Mouse (Mus musculus) Patski (cell line): Measurements from ENCODE around the gene Echs1. TPM values are rescaled to one million over a fixed set of nuclear protein-coding genes. Genes with fewer than 3 reads are reported as not detected.
"Not testable (repeated sequence)": the region's sequence is repeated elsewhere in the genome, so short reads cannot be mapped to it uniquely, and the experiment has no call there.

ENCODE experiments used
- ATAC-seq: fragments of 100-300 bp; one replicate; pipeline ENCODE4 v1.8.0; 2021
- CTCF ChIA-PET: fragments of 350-600 bp; sonication (Branson Sonifier 250); formaldehyde crosslinking; loops from one replicate; lab custom pipeline; 2022; ENCODE audit warnings: inconsistent platforms; lab: Charles Lee
- POLR2A ChIA-PET: fragments of 350-600 bp; sonication (Branson Sonifier 250); formaldehyde crosslinking; loops from one replicate; lab custom pipeline; 2022; ENCODE audit warnings: antibody characterized with exemption, inconsistent platforms; lab: Charles Lee
- DNase-seq: peaks from one replicate; pipeline ENCODE4 v3.0.0-alpha.2; 2011; ENCODE audit warnings: low read depth, low spot score
- H3K27me3 ChIP-seq: fragments of 371-371 bp; one replicate; pipeline ENCODE4 v1.5.1; 2021
- CTCF ChIP-seq: fragments of 100-300 bp; IDR thresholded peaks from one replicate; pipeline ENCODE4 v1.5.1; 2021
- in situ Hi-C: fragments of 300-500 bp; cut with MboI; formaldehyde crosslinking; loops from 3 replicates; pipeline ENCODE4 v1.11.1; 2018; ENCODE audit warnings: low pct_unique_long_range_greater_than_20kb, mixed read lengths
- polyA plus RNA-seq: library from polyadenylated mRNA; unstranded; gene quantifications from one replicate; pipeline ENCODE4 v1.2.3, GENCODE M21; 2021

The Echs1 gene
- polyA plus RNA-seq, 1 experiment from 2014 or later, result 170 TPM

DNA sequence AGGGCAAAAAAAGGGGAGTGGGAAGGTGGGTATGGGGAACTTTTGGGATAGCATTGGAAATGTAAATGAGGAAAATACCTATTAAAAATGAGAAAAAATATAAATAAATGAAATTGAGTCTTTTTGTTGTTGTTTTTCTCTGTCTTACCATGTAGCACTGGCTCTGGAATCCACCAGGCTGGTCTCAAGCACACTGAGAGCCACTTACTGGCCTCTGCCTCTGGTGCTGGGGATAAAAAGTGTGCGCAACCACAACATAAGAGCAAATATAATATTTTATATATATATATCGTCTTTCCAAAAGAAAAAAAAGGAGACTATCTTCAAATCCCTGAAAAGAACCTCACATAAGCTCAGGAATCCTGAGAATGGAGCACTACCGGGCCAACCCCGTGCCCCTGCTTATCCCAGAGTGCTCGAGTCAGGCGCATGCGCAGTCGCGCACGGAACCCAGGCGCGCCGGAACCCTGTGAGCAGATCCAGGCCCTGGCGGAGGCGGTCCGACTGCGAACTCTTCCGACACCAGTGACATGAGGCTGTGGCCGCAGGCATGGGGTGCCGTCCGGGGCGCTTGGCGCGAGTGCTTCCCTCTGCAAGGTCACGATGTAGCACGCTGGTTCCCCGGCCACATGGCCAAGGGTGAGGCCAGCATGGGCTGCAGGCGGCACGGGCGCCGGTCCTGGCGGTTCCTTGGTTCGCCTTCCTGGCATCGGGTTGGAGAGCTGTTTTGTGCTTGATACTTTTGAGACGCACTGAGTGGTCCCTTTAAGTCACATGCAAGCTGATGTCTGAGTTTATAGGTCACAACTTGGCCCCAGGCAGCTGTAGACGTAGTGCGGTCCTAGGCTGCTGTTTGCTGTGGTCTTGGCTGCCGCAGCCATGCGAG lies 21.1 kb upstream of the Echs1 start, which contains the start of gene Mtg1:
Mtg1 (plus strand) TSS at position 430 of the 886 bp plus-strand sequence.
- CTCF ChIA-PET, result interaction anchor here (0.6 to 0.9 kb wide), 2 partner anchors 13 to 21 kb away, joined by 3 read pairs; partner anchors contain the start of gene Echs1
- no peaks in the 10 kb centered on the region for H3K27me3 ChIP-seq
- no peak for TF ChIP-seq CTCF
- POLR2A ChIA-PET, result interaction anchor here (0.8 to 1.5 kb wide), 4 partner anchors 21 to 174 kb away, joined by 3 to 8 read pairs (median 4); partner anchors contain the start of genes Echs1 and Fuom
- ATAC-seq (peak; percentile 90), DNase-seq (no peak)
- in situ Hi-C loops, result no loop called here

DNA sequence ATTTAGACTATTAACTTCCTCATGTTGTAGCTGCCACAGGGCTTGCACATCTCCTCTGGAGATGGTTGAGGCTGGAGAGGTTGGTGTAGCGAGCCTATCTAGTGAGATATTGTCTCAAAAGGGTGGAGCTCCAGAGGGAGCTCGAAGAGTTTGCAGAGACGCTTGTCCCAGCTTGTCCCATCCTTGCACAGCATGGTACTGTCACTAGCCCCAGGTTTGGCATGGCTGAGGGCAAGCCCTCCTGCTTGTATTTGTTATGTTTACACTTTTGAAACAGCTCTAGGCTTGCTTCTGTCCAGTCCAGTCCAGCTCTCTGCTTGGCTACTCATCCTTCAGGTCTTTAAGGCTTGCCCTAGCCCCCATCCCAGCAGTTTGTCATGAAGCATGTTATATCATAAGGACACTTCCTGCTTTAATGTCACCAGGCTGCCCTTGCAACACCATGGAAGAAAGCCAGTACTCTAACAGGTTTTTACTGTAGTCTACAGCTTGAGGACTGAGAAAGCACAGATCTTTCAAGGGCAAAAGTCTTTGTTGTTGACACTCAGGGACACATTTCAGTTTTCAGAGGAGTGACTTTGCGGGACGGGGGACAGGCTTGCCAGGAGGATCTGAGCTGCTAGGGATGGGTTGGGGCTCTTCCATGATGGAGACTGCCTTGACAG lies 19.0 kb upstream of the Echs1 start:
- in situ Hi-C loops, result no loop called here
- no peaks in the 10 kb centered on the region for H3K27me3 ChIP-seq
- DNase-seq (no peak), ATAC-seq (no peak)
- CTCF ChIA-PET, result no interaction called here
- no peak for TF ChIP-seq CTCF
- POLR2A ChIA-PET, result interaction anchor here (0.6 kb wide), 1 partner anchor 20 kb away, joined by 4 read pairs; the partner anchor contains the start of gene Sprn

DNA sequence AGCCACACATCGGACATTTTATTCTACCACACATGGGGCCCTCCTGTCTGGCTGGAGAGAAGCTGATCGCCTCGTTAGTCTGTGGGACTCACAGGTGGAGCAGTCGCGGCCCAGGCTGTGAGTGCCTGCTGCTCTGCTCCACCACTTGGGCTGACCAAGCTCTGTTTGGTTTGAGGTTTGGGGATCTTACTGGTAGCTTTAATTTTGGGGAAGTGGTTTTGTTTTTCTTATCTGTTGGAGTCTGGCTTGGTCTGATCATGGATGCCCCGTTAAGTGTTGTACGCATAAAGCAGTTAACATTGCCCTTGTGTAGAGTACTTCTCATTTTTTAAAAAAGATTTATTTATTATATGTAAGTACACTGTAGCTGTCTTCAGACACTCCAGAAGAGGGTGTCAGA lies 17.8 kb upstream of the Echs1 start:
- ATAC-seq, in situ Hi-C loops, CTCF ChIA-PET, H3K27me3 ChIP-seq, DNase-seq, POLR2A ChIA-PET: not testable (repeated sequence)

DNA sequence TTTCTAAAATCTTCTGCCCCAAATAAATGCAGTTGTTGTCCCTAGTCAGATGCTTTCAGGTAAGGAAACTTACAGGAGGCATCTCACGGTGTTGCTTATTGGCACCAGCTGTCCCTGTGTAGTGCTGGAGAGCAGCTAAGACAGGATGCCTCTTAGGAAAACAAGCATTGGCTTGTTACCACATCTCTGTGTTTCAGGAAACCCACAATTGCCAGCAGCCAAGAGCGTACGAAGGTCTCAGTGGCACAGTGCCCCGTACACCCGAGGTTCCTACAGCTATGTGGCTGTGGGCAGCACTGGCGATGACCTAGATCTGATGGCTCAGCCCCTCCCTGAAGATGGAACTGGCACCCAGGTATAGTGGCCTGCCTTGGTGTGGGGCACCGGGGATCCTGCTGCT lies 15.9 kb upstream of the Echs1 start:
- CTCF ChIA-PET, ATAC-seq, in situ Hi-C loops, H3K27me3 ChIP-seq, DNase-seq: not testable (repeated sequence)
- POLR2A ChIA-PET, result interaction anchor here (0.6 kb wide), 2 partner anchors 158 to 807 kb away, joined by 3 read pairs; no protein-coding TSS in a partner anchor

DNA sequence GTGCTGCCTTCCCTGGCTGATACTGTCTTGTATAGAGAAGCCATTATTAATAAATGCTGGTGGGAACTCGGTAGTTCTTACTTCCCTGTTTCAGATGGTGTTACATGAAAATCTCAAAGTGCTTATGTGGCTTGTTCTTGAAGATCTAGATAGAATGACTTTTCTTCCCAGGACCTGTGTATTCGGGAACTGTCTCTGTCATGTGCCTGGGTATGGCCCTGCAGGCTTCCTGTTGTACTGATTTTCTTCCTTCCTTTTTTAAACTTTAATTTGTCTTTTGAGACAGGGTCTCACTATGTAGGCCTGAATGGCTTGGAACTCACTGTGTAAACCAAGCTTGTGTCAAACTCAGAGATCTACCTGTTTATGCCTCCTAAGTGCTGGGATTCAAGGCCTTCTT lies 11.6 kb upstream of the Echs1 start:
- in situ Hi-C loops, result no loop called here
- H3K27me3 ChIP-seq, result no peaks in the 10 kb centered on the region
- TF ChIP-seq CTCF, result no peak
- ATAC-seq (no peak), DNase-seq (no peak)
- ChIA-PET CTCF (no interaction called here), POLR2A (interaction anchor here (0.7 kb wide), 1 partner anchor 60 kb away, joined by 3 read pairs; no protein-coding TSS in a partner anchor)

DNA sequence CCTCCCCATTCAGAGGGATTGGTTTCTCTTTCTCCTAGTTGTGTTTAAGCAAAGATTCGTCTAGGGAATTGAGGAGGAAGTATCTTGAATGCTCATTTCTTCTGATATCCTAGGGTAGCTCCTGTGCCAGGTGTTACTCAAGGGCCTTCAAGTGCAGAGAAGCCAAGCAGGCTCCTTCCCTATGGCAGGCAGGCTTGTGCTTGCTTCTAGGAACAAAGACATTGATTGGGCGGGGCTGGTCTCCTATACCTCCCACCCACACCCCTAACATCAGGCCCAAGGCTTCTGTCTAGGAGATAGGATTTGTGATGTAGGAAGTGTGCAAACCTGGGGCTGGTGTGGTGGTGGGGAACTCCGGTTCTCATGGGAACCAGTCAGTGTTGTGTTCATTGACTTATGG lies 10.7 kb upstream of the Echs1 start:
- no peaks in the 10 kb centered on the region for H3K27me3 ChIP-seq
- ChIA-PET CTCF (no interaction called here), POLR2A (no interaction called here)
- no peak for DNase-seq
- in situ Hi-C loops, result no loop called here
- ATAC-seq, result no peak
- TF ChIP-seq CTCF, result no peak

DNA sequence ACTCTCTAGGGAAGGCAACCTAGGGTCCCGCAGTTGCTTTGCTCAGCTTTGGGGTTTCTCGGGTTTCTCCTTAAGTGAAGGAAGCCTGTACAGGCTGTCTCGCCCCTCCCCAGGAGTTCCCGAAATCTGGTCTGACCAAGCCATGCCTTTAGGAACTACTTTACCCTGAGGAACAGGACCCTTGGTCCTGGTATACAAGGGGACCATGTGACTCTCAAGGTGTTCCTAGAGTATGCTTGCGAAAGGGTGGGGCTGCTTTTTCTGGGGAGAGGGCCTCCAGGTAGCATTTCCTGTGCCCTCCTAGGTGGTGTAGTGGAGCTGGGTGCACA lies 9.7 kb upstream of the Echs1 start:
- ChIA-PET CTCF (no interaction called here), POLR2A (interaction anchor here (0.8 to 1.9 kb wide), 2 partner anchors 10 to 13 kb away, joined by 3 to 12 read pairs; partner anchors contain the start of genes Echs1 and Paox)
- DNase-seq (no peak), ATAC-seq (peak; percentile 2)
- H3K27me3 ChIP-seq, result no peaks in the 10 kb centered on the region
- in situ Hi-C loops, result no loop called here
- TF ChIP-seq CTCF, result no peak

DNA sequence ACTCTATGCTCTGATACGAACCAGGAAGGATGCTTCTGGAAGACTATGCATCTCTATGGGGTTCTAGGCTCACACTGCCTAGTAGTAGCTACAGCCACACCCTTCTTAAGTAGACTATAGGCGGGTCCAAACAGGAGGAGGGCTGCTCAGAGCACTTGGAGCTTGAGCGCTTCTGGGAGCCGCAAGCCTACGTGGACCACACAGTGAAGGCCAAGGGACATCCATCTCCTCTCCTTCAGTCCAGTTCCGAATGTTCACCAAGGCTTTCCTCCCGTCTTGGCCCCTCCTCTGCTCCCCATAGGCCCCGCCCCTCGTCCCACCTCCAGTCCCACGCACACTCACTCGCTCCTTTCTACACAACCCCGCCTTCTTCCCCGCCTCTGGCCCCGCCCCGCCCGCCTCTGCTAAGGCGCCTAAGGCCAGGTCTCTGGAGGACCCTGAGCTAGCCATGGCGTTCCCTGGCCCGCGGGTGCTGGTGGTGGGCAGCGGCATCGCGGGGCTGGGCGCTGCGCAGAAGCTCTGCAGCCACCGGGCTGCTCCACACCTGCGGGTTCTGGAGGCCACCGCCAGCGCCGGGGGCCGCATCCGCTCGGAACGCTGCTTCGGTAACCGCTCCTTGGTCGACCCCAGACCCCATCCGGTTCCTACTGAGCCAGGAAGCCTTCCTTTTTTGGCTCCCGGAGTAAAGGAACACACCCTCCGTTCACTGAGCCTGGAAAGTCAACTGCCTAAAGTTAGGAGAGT lies 9.2 kb upstream of the Echs1 start:
- ChIA-PET POLR2A (interaction anchor here (0.6 to 1.9 kb wide), 5 partner anchors 9 to 670 kb away, joined by 3 to 16 read pairs (median 4); partner anchors contain the start of genes Echs1 and Paox), CTCF (no interaction called here)
- peak; percentile 94 for ATAC-seq
- H3K27me3 ChIP-seq, result no peaks in the 10 kb centered on the region
- in situ Hi-C loops, result no loop called here
- no peak for DNase-seq
- no peak for TF ChIP-seq CTCF

DNA sequence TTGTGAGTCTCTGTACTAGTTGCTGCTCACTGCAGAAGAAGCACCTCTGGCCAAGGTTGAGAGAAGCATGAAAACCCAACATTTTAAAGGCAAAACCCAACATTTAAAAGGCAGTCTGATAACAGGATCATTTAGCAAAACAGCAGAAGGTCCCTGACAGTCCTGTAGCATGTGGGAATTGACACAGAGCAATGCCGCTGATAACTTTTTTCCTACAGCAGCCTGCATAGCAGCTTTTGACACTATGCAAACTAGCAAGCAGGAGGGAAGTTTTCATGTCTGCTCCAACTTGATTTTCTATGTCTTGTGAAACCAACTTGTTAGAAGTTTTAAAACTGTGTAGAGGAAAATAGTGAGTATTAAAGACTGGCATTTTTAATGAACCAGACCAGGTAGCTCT lies 8.1 kb upstream of the Echs1 start:
- no peaks in the 10 kb centered on the region for H3K27me3 ChIP-seq
- TF ChIP-seq CTCF, result no peak
- in situ Hi-C loops, result loop anchor here (25.0 kb wide), 1 partner anchor 1038 kb away; the partner anchor contains the start of gene Rnh1
- no peak for ATAC-seq
- CTCF ChIA-PET, result interaction anchor here (0.6 to 2.7 kb wide), 2 partner anchors 13 to 19 kb away, joined by 3 to 7 read pairs; partner anchors contain the start of gene Mtg1
- POLR2A ChIA-PET, result interaction anchor here (1.9 kb wide), 1 partner anchor 8 kb away, joined by 12 read pairs; the partner anchor contains the start of genes Echs1 and Paox
- DNase-seq, result no peak

DNA sequence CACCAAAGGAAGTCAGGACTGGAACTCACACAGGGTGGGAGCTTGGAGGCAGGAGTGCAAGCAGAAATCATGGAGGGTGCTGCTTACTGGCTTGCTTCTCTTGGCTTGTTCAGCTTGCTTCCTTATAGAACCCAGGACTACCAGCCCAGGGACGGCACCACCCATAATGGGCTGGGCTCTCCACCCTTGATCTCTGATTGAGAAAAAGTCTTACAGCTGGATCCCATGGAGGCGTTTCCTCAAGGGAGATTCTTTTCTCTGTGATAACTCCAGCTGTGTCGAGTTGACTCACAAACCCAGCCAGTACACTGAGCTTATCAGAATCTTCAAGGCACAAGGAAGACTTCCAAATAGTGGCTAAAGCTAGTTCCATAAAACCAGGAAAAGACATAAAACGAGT lies 6.5 kb upstream of the Echs1 start:
- in situ Hi-C loops, result loop anchor here (25.0 kb wide), 1 partner anchor 1040 kb away; the partner anchor contains the start of gene Rnh1
- TF ChIP-seq CTCF, result no peak
- ChIA-PET POLR2A (no interaction called here), CTCF (interaction anchor here (2.7 kb wide), 1 partner anchor 17 kb away, joined by 7 read pairs; no protein-coding TSS in a partner anchor)
- H3K27me3 ChIP-seq, result no peaks in the 10 kb centered on the region
- DNase-seq, result no peak
- no peak for ATAC-seq
